Mouse (Mus musculus): ENCODE data around the gene Olfr24. TPM values are rescaled to one million over a fixed set of nuclear protein-coding genes. Genes with fewer than 3 reads are reported as not detected.
"Not testable (repeated sequence)": the region's sequence is repeated elsewhere in the genome, so short reads cannot be mapped to it uniquely, and the experiment has no call there.

The Olfr24 gene
- polyA plus RNA-seq (2015; fragmentation: Nextera tagmentation; extraction: Ambion mirVana), result not detected in 2 replicates

- no peak within 1 kb of the TSS for H3K9ac ChIP-seq
- H3K27me3 ChIP-seq (replicated peaks), result no peaks in the 10 kb centered on the region
- ATAC-seq (replicated peaks), result no peak
These were observed at the start of gene Olfr24 for GRCm38 (mm10) chr9:18763896-18764295. Olfr24 (minus strand) TSS chr9:18763996.

GRCm38 (mm10) chr9:18785316-18785715 lies 21.5 kb upstream of the Olfr24 start:
- Histone ChIP-seq H3K9ac (no peak overlapping the region), H3K4me1 (no peaks in the 10 kb centered on the region), H3K4me3 (no peak overlapping the region), H3K27ac (no peak overlapping the region), H3K36me3 (replicated peaks) (no peaks in the 10 kb centered on the region), H3K9me3 (no peaks in the 10 kb centered on the region), H3K4me2 (no peak overlapping the region), H3K27me3 (replicated peaks) (no peaks in the 10 kb centered on the region)
- ATAC-seq (replicated peaks), result no peak
- 53% methylated on average over 7 of the region's 7 CpGs for WGBS

More at GRCm38 (mm10) chr9:18763896-18764295, at the start of gene Olfr24:
- Histone ChIP-seq H3K27ac (no peak within 1 kb of the TSS), H3K4me2 (no peak within 1 kb of the TSS), H3K36me3 (replicated peaks) (no peaks in the 10 kb centered on the region), H3K4me1 (no peaks in the 10 kb centered on the region), H3K9me3 (no peaks in the 10 kb centered on the region; the same call in 1 of the 2 replicates), H3K4me3 (no peak within 1 kb of the TSS)

DNA sequence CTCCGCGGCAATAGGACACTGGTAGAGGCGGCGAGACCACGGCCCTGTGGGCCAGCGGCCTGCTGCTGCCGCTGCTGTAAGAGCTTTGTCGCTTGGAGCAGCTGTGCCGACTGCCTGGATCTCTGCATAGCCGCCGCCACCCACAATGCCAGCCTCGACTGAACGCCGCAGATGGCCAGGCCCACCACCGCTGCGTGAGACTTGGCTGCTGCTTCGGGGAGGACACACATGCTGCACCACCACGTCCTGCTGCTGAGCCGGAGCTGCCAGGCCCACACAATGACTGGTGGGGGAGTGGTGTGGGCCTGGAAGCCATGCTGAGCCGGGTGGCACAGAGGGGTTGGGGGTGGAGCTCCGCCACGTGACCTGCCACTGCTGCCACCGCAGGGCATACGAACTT lies 15.7 kb upstream of the Olfr24 start:
- no peaks in the 10 kb centered on the region for H3K9me3 ChIP-seq
- H3K27ac ChIP-seq, result no peak overlapping the region
- H3K36me3 ChIP-seq (replicated peaks), result no peaks in the 10 kb centered on the region
- peak; percentile 65 for ATAC-seq (replicated peaks)
- H3K4me3 ChIP-seq, result no peak overlapping the region
- no peak overlapping the region for H3K9ac ChIP-seq
- H3K27me3 ChIP-seq (replicated peaks), result no peaks in the 10 kb centered on the region
- peak overlapping the region; percentile 21; the same call in 1 of the 2 replicates for H3K4me2 ChIP-seq
- no peaks in the 10 kb centered on the region for H3K4me1 ChIP-seq
- WGBS, result 66% methylated on average over 24 of the region's 24 CpGs

GRCm38 (mm10) chr9:18778981-18779380 lies 15.2 kb upstream of the Olfr24 start:
- no peaks in the 10 kb centered on the region for H3K9me3 ChIP-seq
- no peak overlapping the region for H3K9ac ChIP-seq
- H3K4me1 ChIP-seq, result no peaks in the 10 kb centered on the region
- WGBS, result 79% methylated on average over 1 of the region's 1 CpGs
- no peak overlapping the region for H3K27ac ChIP-seq
- ATAC-seq (replicated peaks), result no peak
- no peaks in the 10 kb centered on the region for H3K36me3 ChIP-seq (replicated peaks)
- no peak overlapping the region for H3K4me3 ChIP-seq
- no peak overlapping the region; the same call in 1 of the 2 replicates for H3K4me2 ChIP-seq
- no peaks in the 10 kb centered on the region for H3K27me3 ChIP-seq (replicated peaks)

- Histone ChIP-seq H3K4me2 (no peak overlapping the region), H3K27me3 (replicated peaks) (no peaks in the 10 kb centered on the region), H3K4me3 (no peak overlapping the region), H3K27ac (no peak overlapping the region), H3K36me3 (replicated peaks) (no peaks in the 10 kb centered on the region), H3K9ac (no peak overlapping the region), H3K4me1 (no peaks in the 10 kb centered on the region), H3K9me3 (no peaks in the 10 kb centered on the region)
- 62% methylated on average over 1 of the region's 1 CpGs for WGBS
- no peak for ATAC-seq (replicated peaks)
These were observed 8.2 kb downstream of the Olfr24 start for GRCm38 (mm10) chr9:18755595-18755994.

DNA sequence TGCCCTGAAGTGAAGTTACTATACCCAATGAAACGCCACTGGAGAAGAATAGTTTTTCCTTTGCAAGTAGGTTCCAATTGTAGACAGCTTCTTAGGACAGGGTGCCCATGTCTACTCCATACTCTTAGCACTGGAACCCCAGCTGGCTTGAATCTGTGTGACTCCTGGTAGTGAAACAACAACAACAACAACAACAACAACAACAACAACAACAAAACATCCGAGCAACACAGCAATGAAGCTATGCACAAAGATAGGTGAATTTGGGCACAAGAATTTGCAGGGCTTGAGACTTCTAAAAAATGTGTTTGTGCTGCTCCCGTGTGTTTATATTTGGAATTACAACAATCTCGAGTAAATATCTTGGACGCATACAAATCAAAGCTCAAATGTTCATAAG lies 19.2 kb downstream of the Olfr24 start:
- 24% methylated on average over 5 of the region's 5 CpGs for WGBS
- no peak overlapping the region for H3K27ac ChIP-seq
- ATAC-seq (replicated peaks), result peak; percentile 71; the same call in 1 of the 2 replicates
- no peak overlapping the region for H3K4me3 ChIP-seq
- H3K9me3 ChIP-seq, result no peaks in the 10 kb centered on the region
- no peak overlapping the region for H3K9ac ChIP-seq
- H3K36me3 ChIP-seq (replicated peaks), result no peaks in the 10 kb centered on the region
- no peaks in the 10 kb centered on the region for H3K4me1 ChIP-seq
- no peak overlapping the region for H3K4me2 ChIP-seq
- no peaks in the 10 kb centered on the region for H3K27me3 ChIP-seq (replicated peaks)

DNA sequence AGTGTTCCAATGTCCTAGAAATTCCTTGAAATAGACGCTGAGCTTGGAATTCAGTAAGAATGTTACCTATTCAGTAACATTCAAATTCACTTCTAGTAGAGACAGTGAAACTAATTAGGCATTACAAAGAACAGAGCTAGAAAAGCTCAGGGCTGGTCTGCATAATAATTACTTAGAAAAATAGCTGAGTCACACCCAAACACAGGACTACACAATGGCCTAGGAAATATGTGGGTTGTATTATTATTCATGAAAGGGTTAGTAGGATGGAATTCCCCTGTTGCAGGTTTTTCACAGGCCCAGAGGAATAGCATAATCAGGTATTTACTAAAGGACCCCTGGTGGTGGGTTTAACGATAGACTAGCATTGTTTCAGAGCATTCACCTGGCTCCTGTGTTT lies 29.6 kb downstream of the Olfr24 start:
- ATAC-seq (replicated peaks); H3K36me3 ChIP-seq (replicated peaks); H3K9me3 ChIP-seq; H3K4me3 ChIP-seq; H3K9ac ChIP-seq; H3K4me2 ChIP-seq; H3K4me1 ChIP-seq; H3K27me3 ChIP-seq (replicated peaks); H3K27ac ChIP-seq: not testable (repeated sequence)
- WGBS, result 58% methylated on average over 2 of the region's 2 CpGs

DNA sequence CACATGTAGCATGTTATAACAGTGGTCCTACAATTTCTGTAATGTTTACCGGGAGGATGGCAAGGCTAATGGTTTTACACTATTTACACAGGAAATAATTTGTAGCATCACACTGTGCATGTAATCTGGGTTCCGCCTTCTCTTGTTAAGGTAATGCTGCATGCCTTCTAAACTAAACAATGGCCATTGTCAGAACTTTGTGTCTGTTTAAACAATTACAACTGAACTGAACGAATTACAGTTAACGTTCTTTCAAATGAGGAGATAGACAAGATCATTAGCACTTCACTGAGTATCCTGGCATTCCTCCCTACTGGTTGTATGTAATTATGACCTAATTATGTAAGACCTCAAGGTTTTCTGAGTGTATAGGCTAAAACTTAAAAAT lies 41.1 kb downstream of the Olfr24 start:
- Histone ChIP-seq H3K9me3 (no peaks in the 10 kb centered on the region), H3K4me3 (no peak overlapping the region), H3K4me1 (0 out of 2 replicates have a peak, but pooled peaks cover 8% of the 10 kb centered on the region), H3K27me3 (replicated peaks) (no peaks in the 10 kb centered on the region), H3K36me3 (replicated peaks) (no peaks in the 10 kb centered on the region), H3K4me2 (no peak overlapping the region), H3K9ac (no peak overlapping the region), H3K27ac (no peak overlapping the region)
- 30% methylated on average over 4 of the region's 4 CpGs for WGBS
- ATAC-seq (replicated peaks), result no peak

- H3K4me3 ChIP-seq, result no peak overlapping the region
- no peaks in the 10 kb centered on the region for H3K36me3 ChIP-seq (replicated peaks)
- H3K27me3 ChIP-seq (replicated peaks), result no peaks in the 10 kb centered on the region
- no peak overlapping the region for H3K4me2 ChIP-seq
- 0 out of 2 replicates have a peak, but pooled peaks cover 8% of the 10 kb centered on the region for H3K4me1 ChIP-seq
- H3K9me3 ChIP-seq, result no peaks in the 10 kb centered on the region
- no peak overlapping the region for H3K9ac ChIP-seq
- WGBS, result 19% methylated on average over 6 of the region's 6 CpGs
- ATAC-seq (replicated peaks), result peak; percentile 70
- H3K27ac ChIP-seq, result 0 out of 2 replicates have a peak overlapping the region, but pooled peaks have one; percentile 11
These were observed 41.7 kb downstream of the Olfr24 start for GRCm38 (mm10) chr9:18721931-18722711.

GRCm38 (mm10) chr9:18721011-18721410 lies 42.8 kb downstream of the Olfr24 start:
- Histone ChIP-seq H3K4me3 (no peak overlapping the region), H3K4me2 (no peak overlapping the region), H3K27ac (no peak overlapping the region), H3K27me3 (replicated peaks) (no peaks in the 10 kb centered on the region), H3K36me3 (replicated peaks) (no peaks in the 10 kb centered on the region), H3K9me3 (no peaks in the 10 kb centered on the region), H3K4me1 (0 out of 2 replicates have a peak, but pooled peaks cover 8% of the 10 kb centered on the region), H3K9ac (no peak overlapping the region)
- ATAC-seq (replicated peaks), result no peak
- WGBS, result 31% methylated on average over 2 of the region's 2 CpGs

- H3K4me2 ChIP-seq, result no peak overlapping the region
- no peak for ATAC-seq (replicated peaks)
- H3K27ac ChIP-seq, result no peak overlapping the region
- H3K4me1 ChIP-seq, result no peaks in the 10 kb centered on the region
- H3K9me3 ChIP-seq, result no peaks in the 10 kb centered on the region
- H3K36me3 ChIP-seq (replicated peaks), result no peaks in the 10 kb centered on the region
- no peak overlapping the region for H3K9ac ChIP-seq
- no peaks in the 10 kb centered on the region for H3K27me3 ChIP-seq (replicated peaks)
- no peak overlapping the region for H3K4me3 ChIP-seq
These were observed 58.2 kb downstream of the Olfr24 start for GRCm38 (mm10) chr9:18705628-18706027.
